Mouse (Mus musculus) lung, adult 2 months (tissue): ENCODE results near the gene Bicc1.
"Not testable (repeated sequence)": the region's sequence is repeated elsewhere in the genome, so short reads cannot be mapped to it uniquely, and the experiment has no call there.

ENCODE experiments used
- CTCF ChIP-seq: fragments of 200-500 bp; IDR thresholded peaks from 2 replicates; pipeline ENCODE4 v1.5.1; 2011; ENCODE audit warnings: mild to moderate bottlenecking, low read length, control low read depth; ENCODE audit not compliant: insufficient read depth
- POLR2A ChIP-seq: fragments of 200-500 bp; IDR thresholded peaks from 2 replicates; pipeline ENCODE4 v1.6.1; 2011; ENCODE audit warnings: low read depth, mild to moderate bottlenecking, control low read depth, low read length, borderline replicate concordance; ENCODE audit errors: extremely low read depth

GRCm38 (mm10) chr10:70960396-70960795, 199.1 kb downstream of the Bicc1 start:
- not testable (repeated sequence) for TF ChIP-seq CTCF, POLR2A
